Mouse (Mus musculus) brain, embryonic 18.5 days (tissue): ENCODE data around the gene Zfp422.
"Not testable (repeated sequence)": the region's sequence is repeated elsewhere in the genome, so short reads cannot be mapped to it uniquely, and the experiment has no call there.

Experiments used
- DNase-seq: peaks from one replicate; pipeline ENCODE4 v3.0.0-alpha.2; 2012; ENCODE audit warnings: low read depth, low spot score

Gene Zfp422

GRCm38 (mm10) chr6:116650406-116650805 lies 21.6 kb upstream of the Zfp422 start, which contains the start of gene Depp1:
Depp1 (plus strand) TSS chr6:116650609.
- DNase-seq = no peak

- DNase-seq = no peak
Measured at GRCm38 (mm10) chr6:116649811-116650210, 21.0 kb upstream of the Zfp422 start.

- DNase-seq = no peak
Measured at GRCm38 (mm10) chr6:116647763-116648162, 19.0 kb upstream of the Zfp422 start.

- DNase-seq = no peak
Measured at GRCm38 (mm10) chr6:116644335-116644734, 15.5 kb upstream of the Zfp422 start.

GRCm38 (mm10) chr6:116643881-116644280 lies 15.1 kb upstream of the Zfp422 start:
- no peak for DNase-seq

- DNase-seq = no peak
Measured at GRCm38 (mm10) chr6:116642942-116643341, 14.1 kb upstream of the Zfp422 start.

GRCm38 (mm10) chr6:116639663-116640062 lies 10.9 kb upstream of the Zfp422 start:
- no peak for DNase-seq

- no peak for DNase-seq
Measured at GRCm38 (mm10) chr6:116638871-116639270, 10.1 kb upstream of the Zfp422 start.

- DNase-seq = no peak
Measured at GRCm38 (mm10) chr6:116637496-116637895, 8.7 kb upstream of the Zfp422 start.

GRCm38 (mm10) chr6:116636581-116637235 lies 7.9 kb upstream of the Zfp422 start:
- DNase-seq = no peak

GRCm38 (mm10) chr6:116635251-116636180 lies 6.7 kb upstream of the Zfp422 start:
- no peak for DNase-seq

- no peak for DNase-seq
Measured at GRCm38 (mm10) chr6:116633741-116634695, 5.2 kb upstream of the Zfp422 start.

GRCm38 (mm10) chr6:116632129-116632528 lies 3.3 kb upstream of the Zfp422 start:
- no peak for DNase-seq

- no peak for DNase-seq
Measured at GRCm38 (mm10) chr6:116629766-116630165, 967 bp upstream of the Zfp422 start.

GRCm38 (mm10) chr6:116628095-116628494 lies 704 bp downstream of the Zfp422 start:
- no peak for DNase-seq

GRCm38 (mm10) chr6:116626417-116626816 lies 2.4 kb downstream of the Zfp422 start:
- not testable (repeated sequence) for DNase-seq

GRCm38 (mm10) chr6:116621318-116622023 lies 7.3 kb downstream of the Zfp422 start:
- DNase-seq = no peak

- no peak for DNase-seq
Measured at GRCm38 (mm10) chr6:116618073-116618472, 10.7 kb downstream of the Zfp422 start.

- DNase-seq = no peak
Measured at GRCm38 (mm10) chr6:116615719-116616118, 13.1 kb downstream of the Zfp422 start.

- no peak for DNase-seq
Measured at GRCm38 (mm10) chr6:116607230-116607629, 21.6 kb downstream of the Zfp422 start.

- not testable (repeated sequence) for DNase-seq
Measured at GRCm38 (mm10) chr6:116600969-116601368, 27.8 kb downstream of the Zfp422 start.
